Mouse (Mus musculus) CH12.LX (cell line): ENCODE results near the gene Ubb.

Experiments used
- CHD1 ChIP-seq: IDR thresholded peaks from 2 replicates; pipeline ENCODE4 v1.6.1; 2012; ENCODE audit warnings: low read depth, low read length, improper control_type of control experiment, inconsistent platforms
- CTCF ChIP-seq, 2 experiments: IDR thresholded peaks in 1 of 2; conservative IDR thresholded peaks in 1 of 2; 2 replicates each; pipeline ENCODE4 v1.5.1; 2011 to 2012; ENCODE audit warnings: low read depth in 2 of 2, low read length in 2 of 2, improper control_type of control experiment in 1 of 2, inconsistent platforms in 1 of 2, mild to moderate bottlenecking in 1 of 2, moderate library complexity in 1 of 2
- E2F4 ChIP-seq: IDR thresholded peaks from 2 replicates; pipeline ENCODE4 v1.6.1; 2011; ENCODE audit warnings: low read depth, low read length, improper control_type of control experiment; ENCODE audit not compliant: insufficient replicate concordance
- ELF1 ChIP-seq: IDR thresholded peaks from 2 replicates; pipeline ENCODE4 v1.6.1; 2014; ENCODE audit warnings: low read depth, mild to moderate bottlenecking, inconsistent platforms, low read length, improper control_type of control experiment
- EP300 ChIP-seq: IDR thresholded peaks from 2 replicates; pipeline ENCODE4 v1.6.1; 2011; ENCODE audit warnings: low read length, improper control_type of control experiment
- HCFC1 ChIP-seq: IDR thresholded peaks from 2 replicates; pipeline ENCODE4 v1.6.1; 2012; ENCODE audit warnings: low read depth, mild to moderate bottlenecking, inconsistent platforms, low read length, improper control_type of control experiment
- JUN ChIP-seq: IDR thresholded peaks from 2 replicates; pipeline ENCODE4 v1.6.1; 2011; ENCODE audit warnings: low read depth, mild to moderate bottlenecking, low read length, improper control_type of control experiment, moderate library complexity; ENCODE audit not compliant: insufficient read depth
- MAX ChIP-seq: IDR thresholded peaks from 2 replicates; pipeline ENCODE4 v1.6.1; 2011; ENCODE audit warnings: low read length, improper control_type of control experiment
- NRF1 ChIP-seq: IDR thresholded peaks from 2 replicates; pipeline ENCODE4 v1.6.1; 2014; ENCODE audit warnings: low read depth, mild to moderate bottlenecking, inconsistent platforms, low read length, improper control_type of control experiment, moderate library complexity
- POLR2A ChIP-seq: IDR thresholded peaks from 2 replicates; pipeline ENCODE4 v1.6.1; 2011; ENCODE audit warnings: low read depth, mild to moderate bottlenecking, improper control_type of control experiment, low read length
- RAD21 ChIP-seq: IDR thresholded peaks from 2 replicates; pipeline ENCODE4 v1.6.1; 2011; ENCODE audit warnings: low read depth, mild to moderate bottlenecking, low read length, improper control_type of control experiment, moderate library complexity
- SIN3A ChIP-seq: IDR thresholded peaks from 2 replicates; pipeline ENCODE4 v1.6.1; 2012; ENCODE audit warnings: low read length, improper control_type of control experiment, inconsistent platforms
- USF1 ChIP-seq: IDR thresholded peaks from 2 replicates; pipeline ENCODE4 v1.6.1; 2014; ENCODE audit warnings: low read depth, mild to moderate bottlenecking, inconsistent platforms, low read length, improper control_type of control experiment
- ZMIZ1 ChIP-seq: IDR thresholded peaks from 2 replicates; pipeline ENCODE4 v1.6.1; 2012; ENCODE audit warnings: low read depth, mild to moderate bottlenecking, inconsistent platforms, low read length, improper control_type of control experiment

- TF ChIP-seq CTCF (conservative IDR thresholded peaks at IDR 0.05 in 1 of 2, IDR thresholded peaks at IDR 0.05 in 1 of 2; ENCODE audit: low read depth in 2 of 2, low read length in 2 of 2) (no peak), POLR2A (no peak), RAD21 (no peak), EP300 (no peak), ZMIZ1 (no peak), MAX (no peak), E2F4 (no peak), SIN3A (no peak), USF1 (no peak), NRF1 (no peak), ELF1 (no peak), CHD1 (no peak), HCFC1 (no peak), JUN (no peak)
Measured at GRCm38 (mm10) chr11:62510956-62511355, 40.0 kb upstream of the Ubb start.
